9 mouse cellular contexts compared by ENCODE assay signal in the genomic region with DNA sequence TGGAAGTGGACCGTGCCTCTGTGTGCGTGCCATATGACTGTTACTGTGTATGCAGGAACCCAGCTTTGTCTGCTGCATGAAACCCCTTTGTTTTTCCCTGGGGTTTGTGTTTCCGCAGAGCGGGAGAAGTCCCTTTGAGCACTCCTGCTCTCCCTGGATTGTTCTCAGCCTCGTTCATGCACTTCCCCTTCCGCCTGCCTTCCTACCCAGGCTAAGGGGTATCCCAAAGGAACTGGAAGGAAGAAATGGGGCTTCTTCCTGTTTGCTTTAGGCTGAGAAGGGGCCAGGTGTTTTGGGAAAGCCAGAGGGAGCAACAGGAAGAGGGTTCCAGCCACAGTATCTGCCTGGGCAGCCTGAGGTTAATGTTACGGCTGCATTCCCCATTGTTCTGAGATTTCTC. TPM values are rescaled to one million over a fixed set of nuclear protein-coding genes. Genes with fewer than 3 reads are reported as not detected.
A peak's percentile ranks its signal among the peaks of the same experiment; 100 is the strongest.
DNase-seq lines count a peak whose midpoint lies in the region; ATAC-seq lines count a peak whose summit lies in the region.
"Had no signal": no experiment of that assay in that cellular context is flagged by ENCODE, and none has a peak within 500 bp of the region (broad histone marks: within the 10 kb centered on the region; RNA-seq: fewer than 3 reads in every experiment).

No protein-coding gene starts in this region.

- H3K4me3 ChIP-seq in heart, embryonic 13.5 days = 0 out of 2 replicates have a peak overlapping the region, but pooled peaks have one; percentile 8
- H3K4me3 ChIP-seq in embryonic facial prominence, embryonic 10.5 days = peak overlapping the region; percentile 23
- H3K4me3 ChIP-seq in heart, embryonic 16.5 days (ENCODE audit: low read length) = no peak overlapping the region
- H3K4me3 ChIP-seq in midbrain, embryonic 10.5 days = peak overlapping the region; percentile 85

- H3K4me1 ChIP-seq in heart, embryonic 13.5 days = peaks cover 46% of the 10 kb centered on the region
- H3K4me1 ChIP-seq in embryonic facial prominence, embryonic 10.5 days = peaks cover 53% of the 10 kb centered on the region
- H3K4me1 ChIP-seq in heart, embryonic 16.5 days (ENCODE audit: control insufficient read depth, insufficient read depth, low read length) = peaks cover 32% of the 10 kb centered on the region
- H3K4me1 ChIP-seq in midbrain, embryonic 10.5 days = peaks cover 50% of the 10 kb centered on the region

- peak overlapping the region; percentile 60; the same call in 1 of the 2 replicates for H3K9ac ChIP-seq in heart, embryonic 13.5 days
- 0 out of 2 replicates have a peak overlapping the region, but pooled peaks have one; percentile 0 for H3K9ac ChIP-seq in heart, embryonic 16.5 days (ENCODE audit: low read length)

- no peaks in the 10 kb centered on the region for H3K9me3 ChIP-seq in heart, embryonic 13.5 days
- no peaks in the 10 kb centered on the region for H3K9me3 ChIP-seq in embryonic facial prominence, embryonic 10.5 days
- H3K9me3 ChIP-seq in heart, embryonic 16.5 days (replicated peaks; ENCODE audit: control insufficient read depth, low read length) = no peaks in the 10 kb centered on the region
- no peaks in the 10 kb centered on the region for H3K9me3 ChIP-seq in midbrain, embryonic 10.5 days (replicated peaks)

- peaks cover 25% of the 10 kb centered on the region for H3K36me3 ChIP-seq in heart, embryonic 13.5 days
- H3K36me3 ChIP-seq in embryonic facial prominence, embryonic 10.5 days (replicated peaks) = peaks cover 55% of the 10 kb centered on the region
- no peaks in the 10 kb centered on the region; the same call in 1 of the 2 replicates for H3K36me3 ChIP-seq in heart, embryonic 16.5 days (ENCODE audit: control insufficient read depth, insufficient read depth)
- peaks cover 52% of the 10 kb centered on the region for H3K36me3 ChIP-seq in midbrain, embryonic 10.5 days

- intact Hi-C loops in left cerebral cortex, postnatal 36 days (cut with DNase I) = no loop called here

- no peak for DNase-seq in heart, adult 9 months (ENCODE audit: low spot score in 2 of 2)
- no peak for DNase-seq in embryonic facial prominence, embryonic 10.5 days (ENCODE audit: low spot score)
- no peak for DNase-seq in midbrain, embryonic 10.5 days (ENCODE audit: low spot score)
- DNase-seq in adrenal gland, postnatal 25 days = no peak
- DNase-seq in left cerebral cortex, postnatal 36 days (ENCODE audit: low spot score in 2 of 2) = no peak
- no peak for DNase-seq in thymus, postnatal 10 days (ENCODE audit: low spot score in 2 of 2)

- peak overlapping the region; percentile 71 for H3K27ac ChIP-seq in heart, embryonic 13.5 days (replicated peaks)
- 0 out of 2 replicates have a peak overlapping the region, but pooled peaks have one; percentile 51 for H3K27ac ChIP-seq in embryonic facial prominence, embryonic 10.5 days (replicated peaks)
- H3K27ac ChIP-seq in heart, embryonic 16.5 days (ENCODE audit: low read length) = peak overlapping the region; percentile 71
- peak overlapping the region; percentile 95 for H3K27ac ChIP-seq in midbrain, embryonic 10.5 days (replicated peaks)

- ATAC-seq in heart, embryonic 13.5 days (ENCODE audit: extremely low read depth, insufficient number of reproducible peaks, low FRiP score, low TSS enrichment) = no peak
- no peak for ATAC-seq in heart, embryonic 16.5 days (replicated peaks; ENCODE audit: extremely low read depth, insufficient read depth, low FRiP score)
- ATAC-seq: CD4-positive, CD25-positive, alpha-beta regulatory T cell, adult 4 months had no signal

- WGBS in heart, embryonic 13.5 days = 63% methylated on average over 7 of the region's 7 CpGs
- 62% methylated on average over 7 of the region's 7 CpGs for WGBS in embryonic facial prominence, embryonic 10.5 days
- WGBS in heart, embryonic 16.5 days = 67% methylated on average over 7 of the region's 7 CpGs
- 68% methylated on average over 7 of the region's 7 CpGs for WGBS in midbrain, embryonic 10.5 days

- peak overlapping the region; percentile 98 for H3K4me2 ChIP-seq in heart, embryonic 13.5 days
- H3K4me2 ChIP-seq in heart, embryonic 16.5 days (ENCODE audit: low read depth, low read length) = no peak overlapping the region

- no peaks in the 10 kb centered on the region for H3K27me3 ChIP-seq in heart, embryonic 13.5 days (replicated peaks)
- H3K27me3 ChIP-seq in embryonic facial prominence, embryonic 10.5 days (replicated peaks; ENCODE audit: low read depth, poor library complexity, severe bottlenecking) = 0 out of 2 replicates have a peak, but pooled peaks cover 3% of the 10 kb centered on the region
- no peaks in the 10 kb centered on the region for H3K27me3 ChIP-seq in heart, embryonic 16.5 days (ENCODE audit: control insufficient read depth, insufficient read depth, low read length)
- H3K27me3 ChIP-seq in midbrain, embryonic 10.5 days (ENCODE audit: low read depth, poor library complexity, severe bottlenecking) = peaks cover 4% of the 10 kb centered on the region; the same call in 1 of the 2 replicates

RNA-seq across cellular contexts. Expression of a gene that starts 3.6 kb away (rescaled TPM):
- 14.4 and 16.5 TPM in 2 replicates for polyA plus RNA-seq in heart, embryonic 13.5 days (2015; fragmentation: Nextera tagmentation; extraction: Ambion mirVana)
- polyA plus RNA-seq in embryonic facial prominence, embryonic 10.5 days (2016; fragmentation: Nextera tagmentation; extraction: Ambion mirVana) = 30.8 and 36.6 TPM in 2 replicates
- 15.5 and 18.4 TPM in 2 replicates for polyA plus RNA-seq in heart, embryonic 16.5 days (2015; fragmentation: Nextera tagmentation; extraction: Ambion mirVana)
- 27.6 and 31.2 TPM in 2 replicates for polyA plus RNA-seq in midbrain, embryonic 10.5 days (2016; fragmentation: Nextera tagmentation; extraction: Ambion mirVana)
- 75.6 and 89.0 TPM in 2 replicates for total RNA-seq in adrenal gland, postnatal 25 days (2021)
- total RNA-seq in left cerebral cortex, postnatal 36 days (2021) = 100 to 1,000 TPM; 507 to 566 TPM

RNA-seq across cellular contexts. Expression of a gene that starts 8.0 kb away (rescaled TPM):
- polyA plus RNA-seq in heart, embryonic 13.5 days (2015; fragmentation: Nextera tagmentation; extraction: Ambion mirVana) = 16.2 and 19.9 TPM in 2 replicates
- polyA plus RNA-seq in embryonic facial prominence, embryonic 10.5 days (2016; fragmentation: Nextera tagmentation; extraction: Ambion mirVana) = 24.7 and 25.0 TPM in 2 replicates
- polyA plus RNA-seq in heart, embryonic 16.5 days (2015; fragmentation: Nextera tagmentation; extraction: Ambion mirVana) = 18.4 and 20.3 TPM in 2 replicates
- polyA plus RNA-seq in midbrain, embryonic 10.5 days (2016; fragmentation: Nextera tagmentation; extraction: Ambion mirVana) = 30.9 and 32.9 TPM in 2 replicates
- total RNA-seq in adrenal gland, postnatal 25 days (2021) = 12.5 and 16.8 TPM in 2 replicates
- 10 to 100 TPM; 24.8 to 32.5 TPM for total RNA-seq in left cerebral cortex, postnatal 36 days (2021)

RNA-seq across cellular contexts. Expression of a gene that starts 10.5 kb away (rescaled TPM):
- polyA plus RNA-seq in heart, embryonic 13.5 days (2015; fragmentation: Nextera tagmentation; extraction: Ambion mirVana) = 163 and 164 TPM in 2 replicates
- polyA plus RNA-seq in embryonic facial prominence, embryonic 10.5 days (2016; fragmentation: Nextera tagmentation; extraction: Ambion mirVana) = 100 and 109 TPM in 2 replicates
- 209 and 225 TPM in 2 replicates for polyA plus RNA-seq in heart, embryonic 16.5 days (2015; fragmentation: Nextera tagmentation; extraction: Ambion mirVana)
- polyA plus RNA-seq in midbrain, embryonic 10.5 days (2016; fragmentation: Nextera tagmentation; extraction: Ambion mirVana) = 107 and 113 TPM in 2 replicates
- 114 and 119 TPM in 2 replicates for total RNA-seq in adrenal gland, postnatal 25 days (2021)
- total RNA-seq in left cerebral cortex, postnatal 36 days (2021) = 100 to 1,000 TPM; 131 to 133 TPM

RNA-seq across cellular contexts. Expression of a gene that starts 32.0 kb away (rescaled TPM):
- polyA plus RNA-seq in heart, embryonic 13.5 days (2015; fragmentation: Nextera tagmentation; extraction: Ambion mirVana) = 26.9 and 29.3 TPM in 2 replicates
- polyA plus RNA-seq in embryonic facial prominence, embryonic 10.5 days (2016; fragmentation: Nextera tagmentation; extraction: Ambion mirVana) = 35.1 and 38.4 TPM in 2 replicates
- 29.2 and 32.5 TPM in 2 replicates for polyA plus RNA-seq in heart, embryonic 16.5 days (2015; fragmentation: Nextera tagmentation; extraction: Ambion mirVana)
- 32.9 and 33.3 TPM in 2 replicates for polyA plus RNA-seq in midbrain, embryonic 10.5 days (2016; fragmentation: Nextera tagmentation; extraction: Ambion mirVana)
- total RNA-seq in adrenal gland, postnatal 25 days (2021) = 50.5 and 59.1 TPM in 2 replicates
- total RNA-seq in left cerebral cortex, postnatal 36 days (2021) = 10 to 100 TPM; 36.5 to 38.6 TPM

RNA-seq across cellular contexts. Expression of a gene that starts 32.3 kb away (rescaled TPM):
- 25.8 and 28.7 TPM in 2 replicates for polyA plus RNA-seq in heart, embryonic 13.5 days (2015; fragmentation: Nextera tagmentation; extraction: Ambion mirVana)
- 46.9 and 50.7 TPM in 2 replicates for polyA plus RNA-seq in embryonic facial prominence, embryonic 10.5 days (2016; fragmentation: Nextera tagmentation; extraction: Ambion mirVana)
- polyA plus RNA-seq in heart, embryonic 16.5 days (2015; fragmentation: Nextera tagmentation; extraction: Ambion mirVana) = 28.5 and 30.4 TPM in 2 replicates
- 49.0 and 61.6 TPM in 2 replicates for polyA plus RNA-seq in midbrain, embryonic 10.5 days (2016; fragmentation: Nextera tagmentation; extraction: Ambion mirVana)
- total RNA-seq in adrenal gland, postnatal 25 days (2021) = 46.4 and 51.2 TPM in 2 replicates
- 100 to 1,000 TPM; 127 to 133 TPM for total RNA-seq in left cerebral cortex, postnatal 36 days (2021)
